8 mouse cellular contexts compared by ENCODE assay signal in genomic region chr4:43655656-43656338, GRCm38 (mm10). TPM values are rescaled to one million over a fixed set of nuclear protein-coding genes. Genes with fewer than 3 reads are reported as not detected.
DNase-seq lines count a peak whose midpoint lies in the region; ATAC-seq and TF ChIP-seq lines count a peak whose summit lies in the region.

No protein-coding gene starts in this region.

- peaks cover 3% of the 10 kb centered on the region; the same call in 1 of the 2 replicates for H3K27me3 ChIP-seq in lung, embryonic 15.5 days
- peaks cover 10% of the 10 kb centered on the region; the same call in 1 of the 2 replicates for H3K27me3 ChIP-seq in kidney, embryonic 15.5 days
- H3K27me3 ChIP-seq in midbrain, postnatal 0 days (ENCODE audit: insufficient read depth, low read length): no peaks in the 10 kb centered on the region

- H3K27ac ChIP-seq in lung, embryonic 15.5 days: peak overlapping the region; percentile 89
- no peak overlapping the region for H3K27ac ChIP-seq in embryonic fibroblast, embryonic 13.5 days (ENCODE audit: insufficient read depth, low read length)
- H3K27ac ChIP-seq in kidney, embryonic 15.5 days: peak overlapping the region; percentile 96
- H3K27ac ChIP-seq in midbrain, postnatal 0 days (ENCODE audit: low read depth, low read length): peak overlapping the region; percentile 93

- peak overlapping the region; percentile 85 for H3K9ac ChIP-seq in lung, embryonic 15.5 days
- peak overlapping the region; percentile 87 for H3K9ac ChIP-seq in kidney, embryonic 15.5 days
- H3K9ac ChIP-seq in midbrain, postnatal 0 days (replicated peaks; ENCODE audit: low read length, poor library complexity, severe bottlenecking): peak overlapping the region; percentile 90

- no peaks in the 10 kb centered on the region; the same call in 1 of the 2 replicates for H3K36me3 ChIP-seq in lung, embryonic 15.5 days
- peaks cover under 1% of the 10 kb centered on the region; the same call in 1 of the 2 replicates for H3K36me3 ChIP-seq in kidney, embryonic 15.5 days
- H3K36me3 ChIP-seq in midbrain, postnatal 0 days (ENCODE audit: insufficient read depth, low read length): 0 out of 2 replicates have a peak, but pooled peaks cover 5% of the 10 kb centered on the region

- ATAC-seq in lung, embryonic 15.5 days (ENCODE audit: borderline replicate concordance, extremely low read depth, low FRiP score, low TSS enrichment): peak; percentile 16; the same call in 1 of the 2 replicates
- ATAC-seq in kidney, embryonic 15.5 days (replicated peaks; ENCODE audit: low FRiP score): peak; percentile 47
- ATAC-seq in midbrain, postnatal 0 days (ENCODE audit: low FRiP score): peak; percentile 17
- ATAC-seq in granulocyte monocyte progenitor cell, adult 5-6 weeks (replicated peaks; ENCODE audit: poor library complexity, severe bottlenecking): no peak

- H3K9me3 ChIP-seq in lung, embryonic 15.5 days: no peaks in the 10 kb centered on the region
- H3K9me3 ChIP-seq in kidney, embryonic 15.5 days (replicated peaks): no peaks in the 10 kb centered on the region
- H3K9me3 ChIP-seq in midbrain, postnatal 0 days (ENCODE audit: low read length): no peaks in the 10 kb centered on the region

- H3K4me2 ChIP-seq in lung, embryonic 15.5 days: peak overlapping the region; percentile 76
- H3K4me2 ChIP-seq in kidney, embryonic 15.5 days: peak overlapping the region; percentile 73
- peak overlapping the region; percentile 94 for H3K4me2 ChIP-seq in midbrain, postnatal 0 days (ENCODE audit: low read depth, low read length, poor library complexity, severe bottlenecking)

- peaks cover 15% of the 10 kb centered on the region for H3K4me1 ChIP-seq in lung, embryonic 15.5 days
- H3K4me1 ChIP-seq in embryonic fibroblast, embryonic 13.5 days (ENCODE audit: control insufficient read depth, insufficient read depth, low read length): no peaks in the 10 kb centered on the region
- peaks cover 23% of the 10 kb centered on the region for H3K4me1 ChIP-seq in kidney, embryonic 15.5 days
- H3K4me1 ChIP-seq in midbrain, postnatal 0 days (ENCODE audit: insufficient read depth, low read length): no peaks in the 10 kb centered on the region

- TF ChIP-seq CTCF in embryonic fibroblast, embryonic 13.5 days (IDR thresholded peaks at IDR 0.05; ENCODE audit: borderline replicate concordance, insufficient read depth, low read length): no peak
- no peak for TF ChIP-seq CTCF in midbrain, postnatal 0 days (IDR thresholded peaks at IDR 0.05)

- H3K4me3 ChIP-seq in lung, embryonic 15.5 days: peak overlapping the region; percentile 79
- peak overlapping the region; percentile 71 for H3K4me3 ChIP-seq in embryonic fibroblast, embryonic 13.5 days (ENCODE audit: insufficient read depth, low read length)
- peak overlapping the region; percentile 77 for H3K4me3 ChIP-seq in kidney, embryonic 15.5 days (replicated peaks)
- peak overlapping the region; percentile 82 for H3K4me3 ChIP-seq in midbrain, postnatal 0 days (ENCODE audit: low read depth, low read length)

- WGBS in lung, embryonic 15.5 days: 5% methylated on average over 32 of the region's 34 CpGs
- 5% methylated on average over 34 of the region's 34 CpGs for WGBS in kidney, embryonic 15.5 days
- 5% methylated on average over 27 of the region's 34 CpGs for WGBS in midbrain, postnatal 0 days

- TF ChIP-seq POLR2A in embryonic fibroblast, embryonic 13.5 days (IDR thresholded peaks at IDR 0.05; ENCODE audit: low read depth, low read length): no peak

- no peak for DNase-seq in lung, postnatal 36 days
- no peak for DNase-seq in midbrain, postnatal 0 days (ENCODE audit: low spot score)
- DNase-seq in thymus, postnatal 25 days: no peak
- no peak for DNase-seq in spleen, adult 12 weeks (ENCODE audit: low spot score)

RNA-seq across cellular contexts. Expression of gene Hint2, which starts 0.5 kb away (rescaled TPM):
- 110 and 114 TPM in 2 replicates for polyA plus RNA-seq in lung, embryonic 15.5 days (2015; fragmentation: Nextera tagmentation; extraction: Ambion mirVana)
- polyA plus RNA-seq in embryonic fibroblast, embryonic 13.5 days (2011; ENCODE audit: insufficient read length, low read depth, missing spikeins): 22.9 and 27.9 TPM in 2 replicates
- polyA plus RNA-seq in kidney, embryonic 15.5 days (2015; fragmentation: Nextera tagmentation; extraction: Ambion mirVana): 115 and 129 TPM in 2 replicates
- 51.6 and 60.7 TPM in 2 replicates for total RNA-seq in midbrain, postnatal 0 days (2014; rRNA removed)
- polyA plus RNA-seq in midbrain, postnatal 0 days (2015; fragmentation: Nextera tagmentation; extraction: Ambion mirVana): 80.1 and 83.1 TPM in 2 replicates
- total RNA-seq in granulocyte monocyte progenitor cell, adult 5-6 weeks (2014; fragmentation: Nextera tagmentation): 58.6 and 78.3 TPM in 2 replicates
- total RNA-seq in granulocyte monocyte progenitor cell, adult 5-6 weeks (2017): 55.1 and 63.3 TPM in 2 replicates

RNA-seq across cellular contexts. Expression of gene Spag8, which starts 2.4 kb away (rescaled TPM):
- polyA plus RNA-seq in lung, embryonic 15.5 days (2015; fragmentation: Nextera tagmentation; extraction: Ambion mirVana): 3.9 TPM in 2 replicates
- not detected in 2 replicates for polyA plus RNA-seq in embryonic fibroblast, embryonic 13.5 days (2011; ENCODE audit: insufficient read length, low read depth, missing spikeins)
- polyA plus RNA-seq in kidney, embryonic 15.5 days (2015; fragmentation: Nextera tagmentation; extraction: Ambion mirVana): 1.4 and 1.7 TPM in 2 replicates
- 9.3 and 10.2 TPM in 2 replicates for total RNA-seq in midbrain, postnatal 0 days (2014; rRNA removed)
- polyA plus RNA-seq in midbrain, postnatal 0 days (2015; fragmentation: Nextera tagmentation; extraction: Ambion mirVana): 7.3 and 8.5 TPM in 2 replicates
- total RNA-seq in granulocyte monocyte progenitor cell, adult 5-6 weeks (2014; fragmentation: Nextera tagmentation): 1.3 TPM in 1 of 2 replicates, not detected in the other
- total RNA-seq in granulocyte monocyte progenitor cell, adult 5-6 weeks (2017): not detected in 2 replicates

RNA-seq across cellular contexts. Expression of gene Tmem8b, which starts 13.0 kb away (rescaled TPM):
- 4.2 and 4.9 TPM in 2 replicates for polyA plus RNA-seq in lung, embryonic 15.5 days (2015; fragmentation: Nextera tagmentation; extraction: Ambion mirVana)
- polyA plus RNA-seq in embryonic fibroblast, embryonic 13.5 days (2011; ENCODE audit: insufficient read length, low read depth, missing spikeins): 5.2 and 7.4 TPM in 2 replicates
- polyA plus RNA-seq in kidney, embryonic 15.5 days (2015; fragmentation: Nextera tagmentation; extraction: Ambion mirVana): 2.7 and 3.6 TPM in 2 replicates
- 28.7 and 30.0 TPM in 2 replicates for total RNA-seq in midbrain, postnatal 0 days (2014; rRNA removed)
- polyA plus RNA-seq in midbrain, postnatal 0 days (2015; fragmentation: Nextera tagmentation; extraction: Ambion mirVana): 9.3 and 13.7 TPM in 2 replicates
- total RNA-seq in granulocyte monocyte progenitor cell, adult 5-6 weeks (2014; fragmentation: Nextera tagmentation): 1.9 and 4.9 TPM in 2 replicates
- total RNA-seq in granulocyte monocyte progenitor cell, adult 5-6 weeks (2017): 0.46 and 0.52 TPM in 2 replicates

RNA-seq across cellular contexts. Expression of gene Fam221b, which starts 13.1 kb away (rescaled TPM):
- 2.1 and 2.3 TPM in 2 replicates for polyA plus RNA-seq in lung, embryonic 15.5 days (2015; fragmentation: Nextera tagmentation; extraction: Ambion mirVana)
- polyA plus RNA-seq in embryonic fibroblast, embryonic 13.5 days (2011; ENCODE audit: insufficient read length, low read depth, missing spikeins): 0.62 and 0.67 TPM in 2 replicates
- 2.7 and 3.3 TPM in 2 replicates for polyA plus RNA-seq in kidney, embryonic 15.5 days (2015; fragmentation: Nextera tagmentation; extraction: Ambion mirVana)
- 0.09 TPM in 1 of 2 replicates, not detected in the other for total RNA-seq in midbrain, postnatal 0 days (2014; rRNA removed)
- polyA plus RNA-seq in midbrain, postnatal 0 days (2015; fragmentation: Nextera tagmentation; extraction: Ambion mirVana): 1.4 and 1.5 TPM in 2 replicates
- total RNA-seq in granulocyte monocyte progenitor cell, adult 5-6 weeks (2014; fragmentation: Nextera tagmentation): not detected in 2 replicates
- 0.34 and 0.36 TPM in 2 replicates for total RNA-seq in granulocyte monocyte progenitor cell, adult 5-6 weeks (2017)

RNA-seq across cellular contexts. Expression of gene Npr2, which starts 24.1 kb away (rescaled TPM):
- polyA plus RNA-seq in lung, embryonic 15.5 days (2015; fragmentation: Nextera tagmentation; extraction: Ambion mirVana): 9.6 and 10.6 TPM in 2 replicates
- polyA plus RNA-seq in embryonic fibroblast, embryonic 13.5 days (2011; ENCODE audit: insufficient read length, low read depth, missing spikeins): 60.0 and 62.1 TPM in 2 replicates
- 8.0 and 10.2 TPM in 2 replicates for polyA plus RNA-seq in kidney, embryonic 15.5 days (2015; fragmentation: Nextera tagmentation; extraction: Ambion mirVana)
- 28.2 and 30.5 TPM in 2 replicates for total RNA-seq in midbrain, postnatal 0 days (2014; rRNA removed)
- polyA plus RNA-seq in midbrain, postnatal 0 days (2015; fragmentation: Nextera tagmentation; extraction: Ambion mirVana): 8.1 and 8.6 TPM in 2 replicates
- total RNA-seq in granulocyte monocyte progenitor cell, adult 5-6 weeks (2014; fragmentation: Nextera tagmentation): 0.64 TPM in 1 of 2 replicates, not detected in the other
- total RNA-seq in granulocyte monocyte progenitor cell, adult 5-6 weeks (2017): 0.31 and 0.56 TPM in 2 replicates
